Mouse (Mus musculus) gastrocnemius, postnatal 25 days (tissue): ENCODE data around the gene Insyn1. TPM values are rescaled to one million over a fixed set of nuclear protein-coding genes. Genes with fewer than 3 reads are reported as not detected.
A peak's percentile ranks its signal among the peaks of the same experiment; 100 is the strongest.

Experiments
- DNase-seq: peaks from one replicate; pipeline ENCODE4 v3.0.0; 2022
- total RNA-seq, 2 experiments: library from RNA; stranded (reverse); gene quantifications; 1 replicate in 1 of 2; 2 replicates in 1 of 2; pipeline ENCODE4 v1.2.3; 2021

Gene Insyn1
- total RNA-seq, 2 experiments from 2014 or later = 11.1 to 12.3 TPM

DNA sequence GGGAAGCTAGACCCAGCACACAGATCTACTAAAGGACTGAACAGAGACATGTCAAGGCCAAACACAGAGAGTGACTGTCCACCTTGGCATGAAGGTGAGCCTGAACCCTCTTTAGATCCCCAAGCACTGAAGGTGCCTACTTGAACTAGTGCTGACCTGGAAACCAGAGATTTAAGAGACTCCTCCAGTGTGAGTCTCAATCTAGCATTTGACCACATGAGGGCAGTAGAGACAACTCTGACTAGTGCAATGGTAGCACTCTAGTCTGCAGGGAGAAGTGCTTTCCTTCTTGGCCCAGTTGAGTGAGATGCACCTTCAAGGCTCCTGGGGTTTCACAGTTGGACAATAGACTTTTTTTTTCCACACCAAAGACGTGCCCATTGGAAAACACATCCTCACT, 46.4 kb downstream of the Insyn1 start:
- DNase-seq = no peak

DNA sequence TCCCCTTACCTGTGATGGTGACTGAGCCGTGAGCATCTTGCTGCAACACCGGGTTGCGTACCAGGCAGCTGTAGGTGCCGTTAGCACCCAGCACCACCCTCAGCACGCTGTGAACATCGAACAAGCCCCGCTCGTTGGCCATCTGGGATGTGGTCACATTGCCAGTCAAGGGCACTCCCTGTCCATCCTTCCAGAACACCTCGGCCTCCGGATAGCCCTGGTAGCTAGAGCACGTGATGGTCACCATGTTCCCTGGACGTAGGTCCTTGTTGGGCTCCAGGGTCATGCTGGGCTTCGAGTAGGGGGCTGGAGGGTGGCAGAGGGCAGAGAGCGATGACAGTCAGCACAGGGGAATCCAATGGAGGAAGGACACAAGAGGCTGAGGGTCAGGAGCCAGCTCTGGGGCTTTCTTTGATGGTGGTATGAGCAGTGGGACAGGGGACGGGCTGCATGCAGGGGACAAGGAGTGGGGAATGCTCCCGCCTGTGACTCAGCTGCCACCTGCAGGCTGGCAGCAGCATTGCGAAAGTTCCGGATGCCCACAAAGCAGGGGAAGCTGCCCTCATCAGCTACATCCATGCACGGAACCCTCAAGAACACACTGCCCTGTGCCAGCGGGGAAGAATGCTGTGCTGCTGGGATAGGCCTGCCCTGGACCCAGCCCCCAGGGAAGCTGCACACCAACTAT, 47.2 kb downstream of the Insyn1 start:
- DNase-seq = no peak

DNA sequence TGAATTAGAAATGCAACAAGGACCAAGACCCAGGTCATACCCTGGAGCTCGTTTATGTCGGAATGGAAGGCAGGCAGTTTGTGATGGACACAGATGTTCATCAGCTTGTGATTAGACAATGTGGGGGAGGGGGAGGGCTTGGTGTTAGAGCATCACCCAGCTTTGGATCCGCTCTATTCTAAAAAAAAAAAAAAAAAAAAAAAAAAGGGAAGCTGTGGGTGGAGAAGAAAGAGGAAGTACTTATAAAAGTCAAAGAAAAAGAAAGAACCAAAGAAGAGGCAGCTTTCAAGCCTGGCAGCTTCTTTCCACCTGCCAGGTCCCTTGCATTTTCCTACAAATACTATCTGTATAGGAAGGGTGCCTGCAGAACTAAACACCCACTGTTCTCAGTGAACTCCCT, 49.4 kb downstream of the Insyn1 start:
- DNase-seq = no peak

DNA sequence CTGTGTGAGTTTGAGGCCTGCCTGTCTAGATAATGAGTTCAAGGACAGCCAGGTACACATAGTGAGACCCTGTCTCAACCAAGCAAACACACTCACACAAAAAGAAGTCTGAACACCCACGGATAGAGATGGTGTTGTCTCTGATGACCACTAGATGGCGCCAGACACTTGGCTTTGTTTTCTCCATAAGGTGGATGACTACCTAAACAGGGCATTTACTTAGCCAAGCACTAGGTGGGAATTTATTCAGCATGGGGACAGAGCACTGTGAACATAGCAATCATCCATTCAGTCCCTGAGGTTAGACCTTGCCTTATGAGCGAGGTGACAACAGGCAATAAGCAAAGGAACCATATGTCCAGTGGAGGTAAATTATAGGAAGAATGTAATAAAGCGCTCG, 51.5 kb downstream of the Insyn1 start:
- DNase-seq = no peak

DNA sequence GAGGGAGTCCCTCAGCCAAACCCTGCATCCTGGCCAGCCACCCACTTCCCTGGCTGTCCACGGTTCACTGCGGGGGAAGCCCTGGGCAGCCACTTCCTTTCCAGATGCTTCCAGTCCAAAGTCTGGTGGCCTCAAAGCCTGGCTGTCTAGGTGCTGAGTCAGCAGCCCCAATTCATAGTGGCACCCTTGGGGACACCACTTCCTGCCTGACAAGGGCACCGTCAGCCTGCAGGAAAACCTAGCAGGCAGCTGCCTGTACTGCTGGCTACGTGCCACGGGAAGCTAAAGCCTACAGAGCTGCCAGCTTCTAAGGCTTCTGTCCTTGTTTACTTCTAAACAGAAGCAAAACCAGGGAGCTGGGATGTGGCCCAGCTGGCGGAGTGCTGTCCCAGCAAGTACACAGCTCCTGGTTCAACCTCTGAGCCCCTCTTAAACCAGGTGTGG, 53.5 kb downstream of the Insyn1 start:
- peak; percentile 80 for DNase-seq

DNA sequence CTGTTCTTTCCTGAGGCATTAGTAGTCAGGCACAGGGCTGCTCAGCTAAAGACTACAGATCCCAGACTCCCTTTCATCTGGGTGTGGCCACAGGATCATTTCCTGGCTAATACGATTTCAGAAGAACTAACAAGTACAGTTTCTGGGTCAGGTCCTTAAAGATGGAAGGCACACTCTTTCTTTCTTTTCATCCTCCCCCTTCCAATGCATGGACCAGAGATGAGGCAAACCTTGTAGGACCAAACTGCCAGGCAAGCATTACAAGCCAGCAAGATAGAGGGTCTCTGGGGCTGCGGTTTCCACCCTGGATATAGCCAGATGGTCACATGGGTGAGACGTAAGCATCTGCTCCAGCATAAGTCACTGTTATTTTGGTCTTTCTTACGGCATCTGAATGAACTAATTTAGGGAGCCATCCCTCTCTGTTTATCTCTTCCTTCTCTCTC, 56.5 kb downstream of the Insyn1 start:
- no peak for DNase-seq

DNA sequence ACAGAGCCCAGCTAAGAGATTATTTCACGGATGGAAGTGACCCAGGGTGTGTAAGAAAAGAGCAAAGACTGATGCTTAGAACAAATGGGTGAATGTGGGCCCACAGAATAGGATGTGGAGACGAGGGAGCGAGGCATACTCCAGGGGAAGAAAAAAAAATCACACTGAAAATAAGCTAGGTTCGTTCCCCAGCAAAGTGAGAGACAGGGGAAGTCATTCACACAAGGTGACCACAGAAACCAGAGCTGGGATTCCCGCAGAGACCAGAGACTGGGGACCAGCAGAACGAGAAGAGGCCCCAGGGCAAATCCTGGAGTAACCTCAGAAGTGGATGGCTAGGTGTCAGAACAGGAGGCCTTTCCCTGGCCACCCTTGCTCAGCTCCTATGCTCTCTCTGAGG, 57.0 kb downstream of the Insyn1 start:
- DNase-seq = no peak

DNA sequence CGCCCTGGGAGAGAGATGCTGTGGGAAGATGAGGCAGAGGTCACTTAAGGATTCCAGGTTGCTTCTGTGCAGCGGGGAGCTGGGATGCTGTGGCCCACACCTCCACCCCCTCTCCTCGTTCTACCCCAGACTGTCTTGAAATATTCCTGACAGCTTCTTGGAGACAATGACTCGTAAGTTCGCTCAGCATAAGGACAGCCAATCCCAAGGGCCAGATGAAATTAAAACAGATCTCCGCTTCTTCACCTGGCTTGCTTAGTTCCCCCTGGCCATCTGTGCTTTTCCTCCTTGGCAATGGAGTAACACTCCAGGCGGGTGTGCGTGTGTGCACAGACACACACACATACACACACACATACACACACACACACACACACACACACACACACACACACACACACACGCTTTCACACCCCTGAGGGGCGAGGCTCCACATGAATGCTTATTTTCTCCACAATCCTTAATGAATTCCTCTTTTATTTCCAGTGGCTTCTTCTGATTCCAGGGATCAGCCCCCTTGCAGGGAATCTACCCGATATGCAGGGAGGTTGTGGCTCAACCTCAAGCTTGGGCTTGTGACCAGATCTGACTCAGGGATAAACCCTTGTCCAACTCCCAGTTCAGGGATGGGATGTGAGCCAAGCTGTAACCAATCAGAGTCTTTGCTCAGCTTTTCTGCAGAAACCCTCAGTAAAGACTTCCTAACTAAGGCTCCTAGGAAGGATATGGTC, 58.4 kb downstream of the Insyn1 start:
- peak; percentile 59 for DNase-seq

DNA sequence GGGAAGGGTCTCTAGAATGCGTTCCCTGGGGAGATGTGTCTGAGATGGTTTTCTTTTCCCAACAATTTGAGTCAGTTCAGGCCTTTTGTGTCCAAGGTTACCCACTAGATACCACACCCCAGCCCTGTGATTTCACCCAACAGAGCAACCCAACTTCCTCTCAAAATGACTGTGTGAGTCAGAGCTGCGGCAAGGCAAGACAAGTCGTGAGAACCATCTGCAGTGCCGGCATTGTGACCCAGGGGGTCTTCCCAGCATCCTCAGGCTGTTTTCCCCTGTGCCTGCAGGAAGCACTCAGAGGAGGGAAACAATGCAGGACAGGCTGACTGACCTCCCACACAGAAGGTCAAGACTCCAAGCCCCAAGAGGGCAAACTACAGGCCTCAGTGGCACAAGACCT, 60.5 kb downstream of the Insyn1 start:
- DNase-seq = no peak

Other genes starting within 250 kb of the Insyn1 start
- gene Pml, start 238.8 kb upstream of the Insyn1 start, total RNA-seq = 1 to 10 TPM; 3.5 to 4.6 TPM
- 1 to 10 TPM; 6.5 to 8.8 TPM for gene Stoml1, start 235.4 kb upstream of the Insyn1 start, total RNA-seq
- 10 to 100 TPM; 19.1 to 28.7 TPM for gene Loxl1, start 175.4 kb upstream of the Insyn1 start, total RNA-seq
- not detected for gene Tbc1d21, start 118.1 kb upstream of the Insyn1 start, total RNA-seq
- gene Cd276, start 66.8 kb downstream of the Insyn1 start, total RNA-seq = 10 to 100 TPM; 10.1 TPM
- 10 to 100 TPM; 92.9 to 99.0 TPM for gene Nptn, start 93.6 kb downstream of the Insyn1 start, total RNA-seq